Mouse (Mus musculus) CH12F3 (cell line): ENCODE results near the gene Tmem132a.

ENCODE experiments used
- in situ Hi-C: fragments of 300-500 bp; cut with MboI; formaldehyde crosslinking; loops from 2 replicates; pipeline ENCODE4 v1.14.3; 2020; ENCODE audit warnings: low sequenced_read_pairs

Tmem132a gene

DNA sequence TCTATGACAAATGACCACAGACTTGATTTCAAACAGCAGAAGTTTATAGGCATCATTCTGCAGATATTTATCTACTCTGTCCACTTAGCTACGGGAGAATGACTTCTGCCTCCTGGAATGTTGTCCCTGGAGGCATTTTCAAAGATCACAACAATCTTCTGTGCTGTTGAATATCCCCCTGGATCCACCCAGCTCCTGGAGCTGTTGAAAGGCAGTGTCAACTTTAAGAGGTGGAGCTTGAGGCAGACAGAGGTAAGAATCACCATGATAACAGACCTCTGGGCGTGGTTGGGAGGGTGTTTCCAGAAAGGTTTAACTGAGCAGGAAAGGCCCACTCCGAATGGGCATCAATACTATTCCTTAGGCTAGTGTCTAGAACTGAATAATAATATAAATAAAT is 34.1 kb downstream of the Tmem132a start:
- in situ Hi-C loops = no loop called here

DNA sequence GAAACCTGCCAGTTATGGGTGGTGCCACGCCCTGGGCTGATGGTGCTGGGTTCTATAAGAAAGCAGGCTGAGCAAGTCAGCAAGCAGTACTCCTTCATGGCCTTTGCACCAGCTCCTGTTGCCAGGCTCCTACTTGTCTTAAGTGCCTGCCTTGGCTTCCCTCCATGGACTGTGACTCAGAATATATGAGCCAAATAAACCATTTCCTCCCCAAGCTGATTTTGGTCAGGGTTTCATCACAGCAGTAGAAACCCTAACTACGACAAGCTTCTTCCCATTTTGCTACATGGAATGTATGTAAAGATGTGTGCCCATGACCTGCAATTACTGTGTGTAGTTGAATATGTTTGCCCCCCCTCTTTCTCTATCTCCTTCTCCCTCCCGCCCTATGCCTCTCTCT is 36.1 kb downstream of the Tmem132a start:
- in situ Hi-C loops = no loop called here

DNA sequence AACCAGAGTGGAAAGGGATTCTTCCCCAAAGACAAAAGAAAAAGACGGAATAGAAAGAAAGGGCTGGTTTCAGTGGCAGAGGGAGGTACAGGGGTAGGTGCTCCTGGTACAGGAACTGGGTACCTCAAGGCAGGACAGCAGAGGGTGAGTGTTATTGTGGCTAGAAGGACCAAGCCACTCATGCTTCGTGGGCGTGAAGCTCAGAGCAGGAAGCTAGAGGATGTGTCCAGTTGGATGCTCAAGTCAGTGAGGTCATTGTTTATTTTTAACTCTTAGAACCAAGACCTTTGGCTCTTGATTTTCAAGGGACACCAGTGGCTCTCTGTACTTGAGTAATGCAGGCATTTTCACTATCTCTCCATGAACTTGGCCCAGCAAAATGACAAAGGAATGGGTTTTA is 37.7 kb downstream of the Tmem132a start:
- in situ Hi-C loops = no loop called here

DNA sequence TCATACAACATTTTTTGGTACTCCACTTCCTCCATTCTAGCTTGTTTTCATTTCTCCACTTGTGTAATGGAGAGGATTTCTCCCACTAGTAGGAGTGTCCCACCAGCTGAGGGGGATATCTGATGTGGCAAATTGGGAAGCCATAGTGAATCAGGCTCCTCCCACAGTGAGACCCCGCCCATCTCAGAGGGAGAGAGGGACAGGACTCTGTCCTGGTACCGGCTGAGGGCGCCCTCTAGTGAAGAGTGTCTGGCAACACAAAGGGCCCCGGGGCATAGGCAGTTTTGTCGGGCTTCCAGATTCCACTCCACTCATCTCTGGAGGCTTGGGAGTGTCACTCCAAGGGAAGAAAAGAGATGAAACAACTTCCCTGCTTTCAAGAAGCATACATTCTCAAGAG is 38.3 kb downstream of the Tmem132a start:
- in situ Hi-C loops = no loop called here

- in situ Hi-C loops = no loop called here
Measured at GRCm38 (mm10) chr19:10829436-10830175, 40.1 kb downstream of the Tmem132a start, which contains the start of gene Cd6. Gene Cd6 (minus strand): TSS chr19:10830058.

GRCm38 (mm10) chr19:10828321-10828720 is 41.4 kb downstream of the Tmem132a start:
- in situ Hi-C loops = no loop called here

- in situ Hi-C loops = no loop called here
Measured at GRCm38 (mm10) chr19:10824061-10824460, 45.7 kb downstream of the Tmem132a start.

DNA sequence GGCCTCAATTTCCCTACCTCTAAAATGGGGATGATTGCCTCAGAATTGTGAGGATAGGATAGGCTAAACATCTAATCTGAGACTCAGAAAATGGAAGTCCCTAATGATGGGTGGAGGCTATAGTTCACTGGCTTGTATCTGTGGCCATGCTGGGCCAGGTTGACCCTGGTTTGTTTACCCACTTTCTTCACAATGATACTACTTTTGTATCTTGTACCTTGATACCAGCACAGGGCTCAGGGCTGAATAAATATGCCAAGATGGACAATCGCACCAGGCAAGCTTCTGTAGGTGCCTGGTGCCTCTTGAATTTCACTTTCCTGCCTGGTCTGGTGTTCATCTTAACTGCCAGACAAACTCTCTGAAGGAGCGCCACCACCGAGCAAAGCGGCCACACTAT is 47.2 kb downstream of the Tmem132a start:
- in situ Hi-C loops = no loop called here

GRCm38 (mm10) chr19:10821319-10821718 is 48.4 kb downstream of the Tmem132a start:
- in situ Hi-C loops = no loop called here

- in situ Hi-C loops = no loop called here
Measured at GRCm38 (mm10) chr19:10818217-10818946, 51.4 kb downstream of the Tmem132a start.

DNA sequence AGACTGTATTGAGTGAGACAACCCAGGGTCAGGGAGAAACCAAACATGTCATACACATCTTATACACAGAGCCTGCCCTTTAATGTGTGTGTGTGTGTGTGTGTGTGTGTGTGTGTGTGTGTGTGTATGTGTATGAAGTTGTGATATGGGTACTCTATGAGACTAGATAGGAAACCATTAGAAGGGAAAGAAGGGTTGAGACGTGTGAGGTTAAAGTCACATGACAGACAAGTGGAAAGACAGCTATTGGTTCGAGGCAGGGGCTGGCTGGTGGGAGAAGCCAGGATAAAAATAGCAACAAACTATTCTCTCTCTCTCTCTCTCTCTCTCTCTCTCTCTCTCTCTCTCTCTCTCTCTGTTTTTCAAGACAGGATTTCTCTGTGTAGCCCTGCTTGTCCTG is 53.3 kb downstream of the Tmem132a start:
- in situ Hi-C loops = no loop called here

- in situ Hi-C loops = no loop called here
Measured at GRCm38 (mm10) chr19:10815871-10816270, 53.9 kb downstream of the Tmem132a start.

DNA sequence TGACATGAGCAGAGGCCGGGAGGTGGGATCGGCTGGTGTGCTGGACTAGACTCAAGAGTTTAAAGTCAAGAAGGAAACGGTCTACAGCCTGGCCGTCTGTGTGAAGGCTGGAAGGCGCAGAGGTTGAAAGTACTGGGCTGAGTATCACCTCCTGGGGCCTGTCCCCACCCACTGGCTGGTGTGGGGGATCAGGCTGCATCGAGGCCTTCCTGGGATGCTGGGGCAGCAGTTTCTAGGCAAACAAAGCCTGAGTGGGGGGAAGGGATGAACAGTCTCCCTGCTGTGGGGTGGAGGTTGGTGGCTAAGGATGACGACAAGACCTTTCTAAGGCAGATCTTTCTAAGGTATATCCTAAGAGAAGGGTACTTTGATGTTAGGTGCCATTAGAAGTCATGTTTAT is 55.8 kb downstream of the Tmem132a start:
- in situ Hi-C loops = no loop called here

GRCm38 (mm10) chr19:10813039-10813438 is 56.7 kb downstream of the Tmem132a start:
- in situ Hi-C loops = no loop called here

DNA sequence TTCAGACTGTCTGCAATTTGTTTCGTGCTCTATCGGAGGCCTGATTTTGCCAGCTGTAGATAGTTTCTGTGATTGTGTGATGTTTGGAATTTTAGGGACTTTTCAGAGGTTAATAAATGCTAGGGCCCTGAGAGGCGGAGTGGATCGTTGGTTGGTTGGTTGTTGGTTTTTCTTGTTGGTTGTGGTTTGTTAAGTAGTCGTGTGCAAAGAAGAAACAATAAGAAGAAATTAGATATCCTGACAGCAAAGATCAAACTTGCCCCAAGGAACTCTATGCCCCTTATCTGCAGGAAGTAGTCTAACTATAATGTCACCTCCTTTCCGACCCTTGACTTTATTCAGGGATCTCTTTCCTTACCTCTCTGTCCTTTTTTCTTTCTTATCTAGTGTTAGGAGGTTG is 58.3 kb downstream of the Tmem132a start:
- in situ Hi-C loops = no loop called here

- in situ Hi-C loops = no loop called here
Measured at GRCm38 (mm10) chr19:10810176-10810492, 59.6 kb downstream of the Tmem132a start.

- in situ Hi-C loops = no loop called here
Measured at GRCm38 (mm10) chr19:10809428-10810175, 60.1 kb downstream of the Tmem132a start.

DNA sequence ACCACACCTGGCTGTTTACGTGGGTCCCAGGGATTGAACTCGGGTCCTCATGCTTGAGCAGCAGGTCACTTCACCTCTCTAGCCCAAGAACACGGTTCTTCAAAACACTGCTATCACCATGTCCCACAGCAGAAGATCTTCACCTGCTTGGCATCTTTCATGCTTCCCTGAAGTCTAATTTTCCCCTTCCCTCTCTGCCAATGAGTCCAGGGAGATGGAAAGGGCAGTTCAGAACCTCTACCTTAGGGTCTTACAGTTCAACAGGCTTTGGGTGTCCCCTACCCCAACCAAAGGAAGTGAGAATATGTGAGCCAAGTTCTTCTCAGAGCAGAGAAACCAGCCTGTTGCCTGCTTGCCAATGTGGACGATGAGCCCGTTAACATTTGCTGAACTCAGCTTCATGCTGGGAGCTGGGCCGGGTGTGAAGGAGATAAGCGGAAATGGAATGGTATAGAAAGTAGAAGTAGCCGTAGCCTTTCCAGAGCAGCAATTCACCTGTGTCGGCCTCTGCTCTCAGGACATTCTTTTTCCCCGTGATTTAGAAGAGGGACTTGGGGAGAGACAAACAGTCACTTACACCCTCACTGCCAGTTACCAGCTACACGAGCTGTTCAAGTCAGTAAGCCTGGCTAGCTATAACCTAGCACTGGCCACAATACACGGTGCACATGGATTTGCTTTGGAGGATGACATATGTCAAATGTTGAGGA is 61.1 kb downstream of the Tmem132a start:
- in situ Hi-C loops = no loop called here
